Mouse (Mus musculus) layer of hippocampus, postnatal 36 days (tissue): Measurements from ENCODE around the gene 1700001O22Rik. TPM values are rescaled to one million over a fixed set of nuclear protein-coding genes. Genes with fewer than 3 reads are reported as not detected.

Experiments
- DNase-seq, 2 experiments: peaks; one replicate each; pipeline ENCODE4 v3.0.0; 2022
- total RNA-seq, 2 experiments: library from RNA; stranded (reverse); gene quantifications; 2 replicates each; pipeline ENCODE4 v1.2.3; 2021

Gene 1700001O22Rik
- total RNA-seq, 2 experiments from 2014 or later = 4.8 to 5.6 TPM

DNA sequence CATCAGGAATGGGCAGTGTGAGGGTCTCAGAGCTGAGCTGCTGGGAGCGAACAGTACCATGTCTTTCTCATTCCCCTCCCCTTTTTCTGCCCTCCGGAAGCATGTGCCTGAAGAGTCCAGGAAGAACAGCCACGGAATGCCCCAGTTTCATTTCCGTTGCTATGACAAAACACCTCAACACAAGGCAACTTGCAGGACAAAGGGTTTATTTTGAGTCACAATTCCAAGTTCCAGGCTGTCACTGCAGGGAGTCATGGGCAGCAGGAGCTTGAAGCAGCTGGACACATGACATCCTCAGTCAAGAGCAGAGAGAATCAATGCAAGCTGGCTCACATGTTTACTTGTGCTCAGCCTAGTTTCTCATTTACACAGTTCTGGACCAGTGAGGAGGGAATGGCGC is 53.4 kb downstream of the 1700001O22Rik start:
- no peak for DNase-seq

DNA sequence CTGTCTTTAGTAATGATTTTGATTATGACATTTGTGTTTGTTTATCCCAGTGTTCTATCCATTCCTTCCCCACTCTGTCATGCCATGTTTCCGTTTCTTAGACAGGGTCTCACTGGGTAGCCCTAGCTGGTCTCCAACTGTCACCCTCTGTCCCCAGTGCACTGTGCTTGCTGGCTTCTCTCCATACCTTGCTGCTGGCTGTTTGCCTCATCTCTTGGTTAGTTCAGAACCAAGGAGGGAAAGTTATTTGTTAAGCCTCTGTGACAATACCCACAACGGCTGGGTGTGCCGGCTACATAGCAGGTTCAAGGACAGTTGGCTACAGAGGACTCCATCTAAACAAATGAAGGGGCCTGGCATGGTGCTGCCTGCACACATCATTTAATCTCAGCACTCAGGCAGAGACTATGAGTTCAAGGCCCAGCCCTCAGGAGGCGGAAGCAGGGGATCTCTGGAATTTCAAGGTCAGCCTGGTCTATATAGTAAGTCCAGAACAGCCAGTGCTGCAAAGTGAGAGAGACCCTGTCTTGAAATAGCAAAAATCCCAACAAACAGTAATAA is 55.8 kb downstream of the 1700001O22Rik start:
- DNase-seq = no peak

Other genes starting within 250 kb of the 1700001O22Rik start
- 1 to 10 TPM; 3.5 to 4.0 TPM for gene Cstad, start 208.6 kb downstream of the 1700001O22Rik start, total RNA-seq
- gene Ntmt1, start 4.2 kb upstream of the 1700001O22Rik start, total RNA-seq = 10 to 100 TPM; 31.3 to 37.4 TPM
- 10 to 100 TPM; 38.4 to 40.6 TPM for gene Asb6, start 26.7 kb upstream of the 1700001O22Rik start, total RNA-seq
- gene Prrx2, start 31.3 kb upstream of the 1700001O22Rik start, total RNA-seq = 1 to 10 TPM in 1 of 2 experiments, under 1 TPM in 1; 0.92 to 2.1 TPM
- 1 to 10 TPM; 2.1 to 2.9 TPM for gene Ptges, start 126.2 kb upstream of the 1700001O22Rik start, total RNA-seq
- gene Tor1b, start 149.3 kb upstream of the 1700001O22Rik start, total RNA-seq = 10 to 100 TPM; 40.3 to 40.7 TPM
- gene Tor1a, start 164.3 kb upstream of the 1700001O22Rik start, total RNA-seq = 10 to 100 TPM; 48.2 to 52.6 TPM
- 10 to 100 TPM; 63.9 to 64.3 TPM for gene BC005624, start 178.5 kb upstream of the 1700001O22Rik start, total RNA-seq
- 10 to 100 TPM; 79.3 to 80.4 TPM for gene Usp20, start 178.6 kb upstream of the 1700001O22Rik start, total RNA-seq